Mouse (Mus musculus) embryonic facial prominence, embryonic 11.5 days (tissue): ENCODE results near the gene Cyp24a1. TPM values are rescaled to one million over a fixed set of nuclear protein-coding genes. Genes with fewer than 3 reads are reported as not detected.

Experiments used
- ATAC-seq: fragments of 200-750 bp; cut with Nextera tagmentation; replicated peaks from 2 replicates; pipeline ENCODE4 v1.8.0; 2017; ENCODE audit warnings: low read depth; ENCODE audit not compliant: insufficient number of reproducible peaks, low FRiP score, low TSS enrichment
- DNase-seq: peaks from one replicate; pipeline ENCODE4 v3.0.0-alpha.2; 2015; ENCODE audit warnings: low spot score
- H3K27ac ChIP-seq: fragments of 300-500 bp; sonication (generic); replicated peaks from 2 replicates; pipeline ENCODE4 v1.5.1; 2014; ENCODE audit warnings: mild to moderate bottlenecking, low read depth, low read length, control low read depth
- H3K27me3 ChIP-seq: fragments of 300-500 bp; sonication (generic); 2 replicates; pipeline ENCODE4 v1.6.1; 2014; ENCODE audit warnings: mild to moderate bottlenecking, low read length, moderate library complexity, mixed read lengths; ENCODE audit not compliant: control insufficient read depth, insufficient read depth
- H3K36me3 ChIP-seq: fragments of 300-500 bp; sonication (generic); replicated peaks from 2 replicates; pipeline ENCODE4 v1.6.1; 2014; ENCODE audit warnings: low read depth, mild to moderate bottlenecking, low read length, moderate library complexity, mixed read lengths; ENCODE audit not compliant: control insufficient read depth, insufficient read depth
- H3K4me1 ChIP-seq: fragments of 300-500 bp; sonication (generic); 2 replicates; pipeline ENCODE4 v1.6.1; 2014; ENCODE audit warnings: low read length, mixed read lengths; ENCODE audit not compliant: control insufficient read depth, insufficient read depth
- H3K4me2 ChIP-seq: fragments of 300-500 bp; sonication (generic); 2 replicates; pipeline ENCODE4 v1.6.1; 2014; ENCODE audit warnings: low read depth, mild to moderate bottlenecking, control low read depth, low read length, moderate library complexity
- H3K4me3 ChIP-seq: fragments of 300-500 bp; sonication (generic); 2 replicates; pipeline ENCODE4 v1.5.1; 2014; ENCODE audit warnings: low read depth, low read length, control low read depth
- H3K9ac ChIP-seq: fragments of 300-500 bp; sonication (generic); replicated peaks from 2 replicates; pipeline ENCODE4 v1.6.1; 2014; ENCODE audit warnings: mild to moderate bottlenecking, control low read depth, low read length
- H3K9me3 ChIP-seq: fragments of 300-500 bp; sonication (generic); replicated peaks from 2 replicates; pipeline ENCODE4 v1.6.1; 2016; ENCODE audit warnings: mild to moderate bottlenecking, low read length, inconsistent platforms, mixed read lengths; ENCODE audit not compliant: control insufficient read depth
- WGBS: fragments of 180-500 bp; shearing (Covaris S2); extraction: QIAGEN DNeasy Blood & Tissue Kit; methylation state at CpG from one replicate; pipeline ENCODE4 v1.1.7; 2014; 5-methylcytosine and 5-hydroxymethylcytosine counted together
- polyA plus RNA-seq: library from polyadenylated mRNA; unstranded; fragments of >200 nt; fragmentation: Nextera tagmentation; extraction: Ambion mirVana; gene quantifications from 2 replicates; pipeline ENCODE4 v1.2.1, GENCODE M21; 2014

Cyp24a1 gene
- polyA plus RNA-seq, 1 experiment from 2014 or later = not detected

DNA sequence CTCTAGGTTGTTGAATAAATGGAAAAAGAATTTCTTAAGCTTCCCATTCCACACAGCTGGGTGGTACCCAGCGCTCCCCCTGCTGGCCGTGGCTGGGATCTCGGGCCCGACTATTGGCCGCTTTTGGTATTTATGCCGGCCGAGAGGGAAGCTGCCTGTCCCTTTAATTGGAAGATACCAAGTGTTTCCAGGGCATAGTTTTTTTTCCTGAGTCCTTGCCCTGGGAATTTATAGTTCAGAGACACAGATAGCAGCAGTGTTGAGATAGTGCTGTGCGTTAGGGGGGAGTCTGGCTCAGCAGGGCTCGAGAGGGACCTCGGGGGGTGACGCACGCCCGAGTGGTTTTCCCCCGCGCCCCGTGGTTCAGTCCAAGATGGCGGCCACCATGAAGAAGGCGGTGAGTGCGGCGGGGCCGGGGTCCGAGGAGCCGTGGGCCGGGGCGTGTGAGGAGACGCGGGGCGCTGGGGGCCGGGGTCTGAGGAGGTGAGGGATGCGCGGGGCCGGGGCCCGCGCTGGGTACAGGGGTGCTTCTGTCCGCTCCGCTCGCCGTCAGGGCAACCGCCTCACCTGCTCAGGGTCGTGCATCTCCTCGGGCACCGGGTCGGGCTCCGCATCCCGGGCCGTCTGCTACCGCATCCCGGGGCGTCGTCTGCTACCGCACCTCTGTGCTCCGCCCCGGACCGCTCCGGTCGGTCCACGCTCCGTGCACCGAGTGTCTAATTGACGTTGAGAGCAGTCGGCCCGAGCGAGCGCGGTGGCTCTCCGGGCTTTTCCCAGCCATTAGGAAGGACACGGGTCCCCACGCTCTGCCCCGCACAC, 14.3 kb upstream of the Cyp24a1 start:
- Histone ChIP-seq H3K4me3 (peak overlapping the region; percentile 96), H3K36me3 (no peaks in the 10 kb centered on the region), H3K4me1 (no peaks in the 10 kb centered on the region; the same call in 1 of the 2 replicates), H3K27ac (peak overlapping the region; percentile 65), H3K9ac (peak overlapping the region; percentile 94), H3K27me3 (no peaks in the 10 kb centered on the region), H3K9me3 (no peaks in the 10 kb centered on the region), H3K4me2 (peak overlapping the region; percentile 67)
- WGBS = under 1% methylated on average over 66 of the region's 69 CpGs
- DNase-seq (peak; percentile 93), ATAC-seq (peak; percentile 64)

DNA sequence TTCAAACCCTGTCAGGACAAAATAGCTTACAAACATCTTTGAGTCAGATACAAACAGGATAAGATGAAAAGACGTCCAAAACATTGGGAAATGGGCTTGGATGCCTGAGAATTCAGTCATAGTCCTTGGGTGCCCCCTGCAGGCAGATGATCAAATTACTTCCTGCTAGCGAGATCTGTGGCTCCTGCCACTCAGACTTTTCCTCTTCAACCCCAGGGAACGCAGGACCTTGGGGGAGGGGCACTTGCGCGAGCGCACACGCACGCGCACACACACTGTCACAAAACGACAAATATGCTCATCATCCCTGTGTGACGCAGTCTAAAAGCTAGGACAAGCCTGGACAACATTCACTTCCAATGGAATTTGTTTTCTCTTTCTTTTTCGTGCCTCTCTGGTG, 11.9 kb upstream of the Cyp24a1 start:
- no peak overlapping the region for H3K9ac ChIP-seq

DNA sequence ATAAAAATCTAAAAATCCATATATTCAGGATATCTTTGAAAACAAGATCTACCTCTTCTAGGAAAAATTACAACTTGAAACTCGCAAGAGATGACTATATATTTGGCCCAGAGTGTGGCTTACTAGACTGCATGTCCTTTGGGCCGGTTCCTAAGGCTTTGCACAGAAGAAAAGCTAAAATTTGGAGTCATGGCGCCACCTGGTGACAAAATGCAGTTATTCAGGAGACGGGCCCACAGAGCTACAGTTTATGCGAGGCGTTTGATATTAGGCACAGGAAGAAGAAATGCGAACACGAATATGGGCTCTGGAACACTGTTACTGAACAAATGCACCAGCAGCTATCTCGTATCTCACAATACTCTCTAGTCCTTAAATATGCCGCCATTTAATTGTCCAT, 10.8 kb upstream of the Cyp24a1 start:
- DNase-seq (peak; percentile 89), ATAC-seq (no peak)
- no peaks in the 10 kb centered on the region for H3K36me3 ChIP-seq
- 6% methylated on average over 10 of the region's 10 CpGs for WGBS
- no peak overlapping the region for H3K4me2 ChIP-seq
- no peak overlapping the region for H3K27ac ChIP-seq
- H3K4me3 ChIP-seq = no peak overlapping the region
- no peak overlapping the region for H3K9ac ChIP-seq
- no peaks in the 10 kb centered on the region for H3K27me3 ChIP-seq
- H3K9me3 ChIP-seq = no peaks in the 10 kb centered on the region
- H3K4me1 ChIP-seq = no peaks in the 10 kb centered on the region; the same call in 1 of the 2 replicates

More for the DNA sequence above, 11.9 kb upstream of the Cyp24a1 start:
- peak overlapping the region; percentile 37 for H3K4me2 ChIP-seq
- H3K27me3 ChIP-seq = no peaks in the 10 kb centered on the region
- H3K4me1 ChIP-seq = no peaks in the 10 kb centered on the region; the same call in 1 of the 2 replicates
- no peak overlapping the region for H3K27ac ChIP-seq
- DNase-seq = peak; percentile 97
- no peaks in the 10 kb centered on the region for H3K9me3 ChIP-seq
- 2% methylated on average over 12 of the region's 12 CpGs for WGBS
- no peak for ATAC-seq
- 0 out of 2 replicates have a peak overlapping the region, but pooled peaks have one; percentile 7 for H3K4me3 ChIP-seq
- no peaks in the 10 kb centered on the region for H3K36me3 ChIP-seq

- ATAC-seq = no peak
- WGBS = 34% methylated on average over 4 of the region's 4 CpGs
Measured at GRCm38 (mm10) chr2:170503983-170504382, 7.0 kb upstream of the Cyp24a1 start.

GRCm38 (mm10) chr2:170503343-170503742, 6.4 kb upstream of the Cyp24a1 start:
- ATAC-seq = no peak
- Histone ChIP-seq H3K4me3 (no peak overlapping the region), H3K27ac (no peak overlapping the region), H3K4me2 (no peak overlapping the region), H3K9ac (no peak overlapping the region), H3K9me3 (no peaks in the 10 kb centered on the region), H3K4me1 (no peaks in the 10 kb centered on the region), H3K27me3 (peaks cover 7% of the 10 kb centered on the region), H3K36me3 (no peaks in the 10 kb centered on the region)
- WGBS = 60% methylated on average over 8 of the region's 8 CpGs
- no peak for DNase-seq

More at GRCm38 (mm10) chr2:170503983-170504382, 7.0 kb upstream of the Cyp24a1 start:
- no peak overlapping the region for H3K9ac ChIP-seq
- H3K9me3 ChIP-seq = no peaks in the 10 kb centered on the region
- no peak overlapping the region for H3K27ac ChIP-seq
- H3K4me1 ChIP-seq = no peaks in the 10 kb centered on the region
- H3K36me3 ChIP-seq = no peaks in the 10 kb centered on the region
- H3K27me3 ChIP-seq = peaks cover 2% of the 10 kb centered on the region
- no peak for DNase-seq
- H3K4me2 ChIP-seq = no peak overlapping the region
- H3K4me3 ChIP-seq = no peak overlapping the region

DNA sequence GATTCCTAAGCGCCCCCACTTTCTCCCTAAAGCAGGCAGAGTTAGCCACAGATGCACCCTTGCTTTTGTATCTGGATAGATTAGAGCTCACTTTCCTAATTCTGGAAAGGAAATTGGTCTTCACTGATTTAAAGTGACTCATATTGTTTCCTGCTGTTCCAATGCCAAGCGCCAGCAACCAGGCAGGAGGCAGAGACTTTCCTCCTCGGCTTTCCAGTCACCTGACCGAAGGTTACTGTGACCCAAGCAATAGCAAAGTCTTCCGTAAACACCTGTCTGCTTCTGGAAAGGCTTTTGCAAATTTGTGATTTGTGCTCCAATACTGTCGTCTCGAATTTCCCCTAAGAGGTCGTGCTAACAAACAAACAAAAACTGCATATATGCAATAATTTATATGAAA, 1.1 kb upstream of the Cyp24a1 start:
- no peak overlapping the region for H3K4me2 ChIP-seq
- H3K9me3 ChIP-seq = no peaks in the 10 kb centered on the region
- no peak overlapping the region for H3K4me3 ChIP-seq
- peaks cover 37% of the 10 kb centered on the region for H3K27me3 ChIP-seq
- no peak overlapping the region for H3K27ac ChIP-seq
- 23% methylated on average over 8 of the region's 8 CpGs for WGBS
- DNase-seq (no peak), ATAC-seq (no peak)
- H3K36me3 ChIP-seq = no peaks in the 10 kb centered on the region
- H3K4me1 ChIP-seq = peaks cover 6% of the 10 kb centered on the region
- no peak overlapping the region for H3K9ac ChIP-seq

GRCm38 (mm10) chr2:170496154-170496930, 603 bp downstream of the Cyp24a1 start, which contains the start of gene Pfdn4:
TSS of gene Pfdn4 (plus strand) at chr2:170496428.
- peaks cover 6% of the 10 kb centered on the region for H3K4me1 ChIP-seq
- H3K27me3 ChIP-seq = peaks cover 37% of the 10 kb centered on the region
- no peaks in the 10 kb centered on the region for H3K36me3 ChIP-seq
- H3K27ac ChIP-seq = no peak within 1 kb of the TSS
- H3K4me2 ChIP-seq = peak within 1 kb of the TSS; percentile 36
- no peak for ATAC-seq
- DNase-seq = peak; percentile 68
- under 1% methylated on average over 46 of the region's 46 CpGs for WGBS
- H3K9ac ChIP-seq = no peak within 1 kb of the TSS; the same call in 1 of the 2 replicates
- peak within 1 kb of the TSS; percentile 25 for H3K4me3 ChIP-seq
- H3K9me3 ChIP-seq = no peaks in the 10 kb centered on the region
